In the genomic region with DNA sequence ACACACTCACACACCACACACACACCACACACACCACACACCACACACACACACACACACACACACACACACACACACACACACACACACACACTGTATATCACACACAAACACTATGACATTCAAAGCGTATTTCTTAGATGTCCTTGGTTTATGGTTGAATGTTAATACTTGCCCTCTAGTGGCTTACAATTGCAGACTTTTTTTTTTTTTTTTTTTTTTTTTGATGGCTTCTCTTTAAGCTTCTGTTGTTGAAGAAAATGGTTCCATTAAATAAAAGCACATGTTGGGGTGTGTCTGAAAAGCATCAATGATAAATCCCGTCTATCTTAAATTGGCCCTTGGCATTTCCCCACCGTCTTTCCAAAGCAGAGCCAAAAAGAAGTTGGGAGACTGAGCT, we compare ENCODE assay signal across 27 mouse cellular contexts.
"Had no signal": no experiment of that assay in that cellular context is flagged by ENCODE, and none has a peak within 500 bp of the region (broad histone marks: within the 10 kb centered on the region; RNA-seq: fewer than 3 reads in every experiment).

No protein-coding gene starts in this region.

- H3K4me2 ChIP-seq: embryonic facial prominence, embryonic 12.5 days; embryonic facial prominence, embryonic 13.5 days; embryonic facial prominence, embryonic 15.5 days; forebrain, embryonic 12.5 days; forebrain, embryonic 13.5 days; forebrain, embryonic 15.5 days had no signal

- H3K9me3 ChIP-seq: embryonic facial prominence, embryonic 10.5 days; embryonic facial prominence, embryonic 12.5 days; embryonic facial prominence, embryonic 13.5 days; embryonic facial prominence, embryonic 15.5 days; forebrain, embryonic 10.5 days; forebrain, embryonic 12.5 days; forebrain, embryonic 13.5 days; forebrain, embryonic 15.5 days had no signal

- H3K27ac ChIP-seq: embryonic facial prominence, embryonic 10.5 days; embryonic facial prominence, embryonic 12.5 days; embryonic facial prominence, embryonic 13.5 days; embryonic facial prominence, embryonic 15.5 days; forebrain, embryonic 10.5 days; forebrain, embryonic 12.5 days; forebrain, embryonic 13.5 days; forebrain, embryonic 15.5 days; gastrocnemius, adult 2 months; heart, adult 2 months had no signal

- H3K27me3 ChIP-seq: embryonic facial prominence, embryonic 12.5 days; embryonic facial prominence, embryonic 13.5 days; embryonic facial prominence, embryonic 15.5 days; forebrain, embryonic 12.5 days; forebrain, embryonic 13.5 days; forebrain, embryonic 15.5 days had no signal

- H3K36me3 ChIP-seq: embryonic facial prominence, embryonic 10.5 days; embryonic facial prominence, embryonic 12.5 days; embryonic facial prominence, embryonic 13.5 days; embryonic facial prominence, embryonic 15.5 days; forebrain, embryonic 10.5 days; forebrain, embryonic 12.5 days; forebrain, embryonic 15.5 days had no signal

- H3K4me3 ChIP-seq: embryonic facial prominence, embryonic 10.5 days; embryonic facial prominence, embryonic 12.5 days; embryonic facial prominence, embryonic 13.5 days; embryonic facial prominence, embryonic 15.5 days; erythroblast, embryonic 14.5 days; forebrain, embryonic 10.5 days; forebrain, embryonic 12.5 days; forebrain, embryonic 13.5 days; forebrain, embryonic 15.5 days; gastrocnemius, adult 2 months; heart, adult 2 months had no signal

- ATAC-seq: forebrain, embryonic 13.5 days; forebrain, embryonic 14.5 days; forebrain, embryonic 15.5 days; forebrain, embryonic 16.5 days; forebrain, postnatal 0 days had no signal

- H3K4me1 ChIP-seq: embryonic facial prominence, embryonic 10.5 days; embryonic facial prominence, embryonic 12.5 days; embryonic facial prominence, embryonic 13.5 days; embryonic facial prominence, embryonic 15.5 days; forebrain, embryonic 10.5 days; forebrain, embryonic 12.5 days; forebrain, embryonic 13.5 days; forebrain, embryonic 15.5 days had no signal

- H3K9ac ChIP-seq: embryonic facial prominence, embryonic 12.5 days; embryonic facial prominence, embryonic 13.5 days; embryonic facial prominence, embryonic 15.5 days; forebrain, embryonic 12.5 days; forebrain, embryonic 13.5 days; forebrain, embryonic 15.5 days; forebrain, postnatal 0 days had no signal

- DNase-seq: cerebellum, adult 9-10 months; cerebellum, adult 9-11 months; cerebellum, postnatal 10 days; cerebellum, postnatal 14 days; cerebellum, postnatal 25 days; cerebellum, postnatal 36 days; embryo, embryonic 11 days; forebrain, postnatal 0 days; gastrocnemius, adult 2 months; gastrocnemius, postnatal 10 days; gastrocnemius, postnatal 14 days; gastrocnemius, postnatal 25 days; gastrocnemius, postnatal 36 days; heart, adult 11 months; heart, adult 18-20 months; heart, adult 2 months had no signal
